Mouse (Mus musculus): ENCODE results near the gene Det1. TPM values are rescaled to one million over a fixed set of nuclear protein-coding genes. Genes with fewer than 3 reads are reported as not detected.

The Det1 gene
- polyA plus RNA-seq, 2 experiments = 15.6 to 18.6 TPM

DNA sequence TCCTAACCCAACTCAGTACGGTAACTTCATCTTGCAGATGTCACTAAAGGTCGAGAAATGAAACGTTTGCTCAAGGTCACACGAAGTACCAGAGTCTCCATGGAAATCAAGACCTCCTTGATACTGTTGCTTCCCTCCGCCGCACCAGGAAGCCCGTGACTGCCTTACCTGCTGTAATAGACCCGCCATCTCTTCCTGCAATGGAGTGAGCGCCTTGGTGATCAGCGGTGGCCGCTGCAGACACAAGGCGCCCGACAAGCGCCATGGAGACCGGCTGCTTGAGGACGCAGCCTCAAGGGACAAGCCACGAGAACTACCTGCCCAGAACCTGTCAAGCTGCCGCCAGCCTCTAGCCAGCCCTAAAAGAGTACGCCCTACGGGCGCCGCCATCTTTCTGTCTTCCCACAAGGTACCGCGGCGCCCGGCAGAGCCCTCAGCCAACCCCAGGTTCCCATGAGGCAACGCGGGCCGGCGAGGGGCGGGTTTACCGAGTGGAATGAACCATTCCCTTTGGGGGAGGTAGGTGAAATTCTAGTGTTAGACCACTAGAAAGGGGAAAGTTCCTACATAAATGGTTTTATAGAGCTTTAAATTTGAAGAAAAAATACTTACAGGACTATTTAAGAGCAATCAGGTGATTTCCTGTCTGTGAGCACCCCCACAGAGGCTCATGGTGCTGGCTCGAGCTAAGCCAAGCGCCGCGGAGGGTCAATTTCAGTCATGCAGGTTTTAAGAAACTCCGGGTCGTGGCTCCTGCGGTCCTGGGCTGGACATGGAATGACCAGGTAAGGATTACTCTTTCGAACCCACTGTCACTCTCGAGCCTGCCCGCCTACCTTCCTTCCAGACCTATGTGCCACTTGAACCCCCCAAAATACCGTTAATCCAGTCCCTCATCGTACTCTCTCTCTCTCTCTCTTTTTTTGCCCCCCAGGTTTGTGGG, 64.2 kb downstream of the Det1 start, which contains the start of the genes Mrps11 and Mrpl46:
TSS of gene Mrps11 (plus strand) at position 481 of the 943 bp plus-strand sequence.
TSS of gene Mrpl46 (minus strand) at position 893 of the 943 bp plus-strand sequence.
- Histone ChIP-seq H3K9ac (ENCODE audit: low read depth, low read length, severe bottlenecking) (peak within 1 kb of the TSS; percentile 82), H3K4me3 (replicated peaks; ENCODE audit: low read length) (peak within 1 kb of the TSS; percentile 71), H3K27ac (replicated peaks; ENCODE audit: low read depth, low read length) (peak within 1 kb of the TSS; percentile 61; the same call in 1 of the 2 replicates), H3K4me2 (replicated peaks; ENCODE audit: low read depth, low read length, severe bottlenecking) (peak within 1 kb of the TSS; percentile 72), H3K36me3 (ENCODE audit: control insufficient read depth, insufficient read depth, low read length) (peaks cover 23% of the 10 kb centered on the region), H3K9me3 (ENCODE audit: control insufficient read depth, low read length) (no peaks in the 10 kb centered on the region), H3K27me3 (ENCODE audit: control insufficient read depth, insufficient read depth, low read length) (no peaks in the 10 kb centered on the region), H3K4me1 (ENCODE audit: control insufficient read depth, insufficient read depth, low read length) (peaks cover 8% of the 10 kb centered on the region; the same call in 1 of the 2 replicates)
- peak; percentile 99 for ATAC-seq (ENCODE audit: low FRiP score, low read depth)
- WGBS = under 1% methylated on average over 43 of the region's 44 CpGs
- peak; percentile 20; the same call in 1 of the 2 replicates for TF ChIP-seq POLR2A (IDR thresholded peaks at IDR 0.05; ENCODE audit: borderline replicate concordance, extremely low read depth, insufficient read depth, insufficient read length)
- peak; percentile 89 for DNase-seq (ENCODE audit: low spot score)

DNA sequence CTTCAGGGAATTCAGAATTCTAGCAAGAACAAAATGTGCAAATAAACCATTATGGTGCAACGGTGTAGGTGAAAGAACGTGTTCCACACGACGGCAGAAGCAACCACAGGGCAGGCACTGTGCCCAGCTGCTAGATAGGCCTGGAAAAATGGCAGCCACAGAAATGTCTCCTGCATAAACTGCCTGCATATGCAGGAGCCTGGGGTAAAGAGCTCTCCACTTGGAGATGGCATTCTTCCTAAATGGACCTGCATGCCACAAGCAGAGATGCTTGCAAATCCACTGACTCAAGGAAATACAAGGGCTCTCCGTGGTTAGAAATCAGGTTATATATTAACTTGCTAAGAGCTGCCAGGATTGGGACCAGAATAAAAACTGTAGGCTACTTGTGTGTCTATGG, 68.3 kb downstream of the Det1 start:
- no peak overlapping the region for H3K4me3 ChIP-seq (replicated peaks; ENCODE audit: low read length)
- no peaks in the 10 kb centered on the region for H3K27me3 ChIP-seq (ENCODE audit: control insufficient read depth, insufficient read depth, low read length)
- no peaks in the 10 kb centered on the region for H3K9me3 ChIP-seq (ENCODE audit: control insufficient read depth, low read length)
- ATAC-seq (ENCODE audit: low FRiP score, low read depth) = no peak
- H3K9ac ChIP-seq (ENCODE audit: low read depth, low read length, severe bottlenecking) = no peak overlapping the region
- peaks cover 5% of the 10 kb centered on the region; the same call in 1 of the 2 replicates for H3K4me1 ChIP-seq (ENCODE audit: control insufficient read depth, insufficient read depth, low read length)
- WGBS = 93% methylated on average over 5 of the region's 5 CpGs
- no peak for TF ChIP-seq POLR2A (IDR thresholded peaks at IDR 0.05; ENCODE audit: borderline replicate concordance, extremely low read depth, insufficient read depth, insufficient read length)
- H3K36me3 ChIP-seq (ENCODE audit: control insufficient read depth, insufficient read depth, low read length) = peaks cover 44% of the 10 kb centered on the region
- no peak for DNase-seq (ENCODE audit: low spot score)
- H3K27ac ChIP-seq (replicated peaks; ENCODE audit: low read depth, low read length) = no peak overlapping the region
- H3K4me2 ChIP-seq (replicated peaks; ENCODE audit: low read depth, low read length, severe bottlenecking) = no peak overlapping the region

Small RNA genes within 50 kb of the gene (microRNA-seq; reads per million reads assigned to microRNA genes)
- 1.8 reads per million for gene Mir7-2

Other genes starting within 250 kb of the Det1 start
- gene Ntrk3, start 109.3 kb downstream of the Det1 start, polyA plus RNA-seq (2012; rRNA removed) = 15.0 and 17.4 TPM in 2 replicates
- gene Ntrk3, start 109.3 kb downstream of the Det1 start, polyA plus RNA-seq (2014; fragmentation: Nextera tagmentation; extraction: Ambion mirVana) = 4.1 and 5.3 TPM in 2 replicates
- 84.4 and 86.6 TPM in 2 replicates for gene Mrps11, start 64.1 kb downstream of the Det1 start, polyA plus RNA-seq (2012; rRNA removed)
- 70.0 and 70.7 TPM in 2 replicates for gene Mrps11, start 64.1 kb downstream of the Det1 start, polyA plus RNA-seq (2014; fragmentation: Nextera tagmentation; extraction: Ambion mirVana)
- gene Mrpl46, start 63.7 kb downstream of the Det1 start, polyA plus RNA-seq (2012; rRNA removed) = 18.7 and 29.4 TPM in 2 replicates
- 58.6 and 60.3 TPM in 2 replicates for gene Mrpl46, start 63.7 kb downstream of the Det1 start, polyA plus RNA-seq (2014; fragmentation: Nextera tagmentation; extraction: Ambion mirVana)
- 26.1 and 29.2 TPM in 2 replicates for gene Aen, start 48.6 kb upstream of the Det1 start, polyA plus RNA-seq (2012; rRNA removed)
- 33.8 and 34.1 TPM in 2 replicates for gene Aen, start 48.6 kb upstream of the Det1 start, polyA plus RNA-seq (2014; fragmentation: Nextera tagmentation; extraction: Ambion mirVana)
- 2.0 and 2.5 TPM in 2 replicates for gene Isg20, start 66.2 kb upstream of the Det1 start, polyA plus RNA-seq (2012; rRNA removed)
- 1.5 and 1.6 TPM in 2 replicates for gene Isg20, start 66.2 kb upstream of the Det1 start, polyA plus RNA-seq (2014; fragmentation: Nextera tagmentation; extraction: Ambion mirVana)
- gene Acan, start 206.2 kb upstream of the Det1 start, polyA plus RNA-seq (2012; rRNA removed) = 161 and 188 TPM in 2 replicates
- gene Acan, start 206.2 kb upstream of the Det1 start, polyA plus RNA-seq (2014; fragmentation: Nextera tagmentation; extraction: Ambion mirVana) = 61.7 and 73.3 TPM in 2 replicates

Data from limb, embryonic 14.5 days (tissue).